Mouse (Mus musculus): ENCODE measurements around the gene Ccdc124. TPM values are rescaled to one million over a fixed set of nuclear protein-coding genes. Genes with fewer than 3 reads are reported as not detected.

Ccdc124 gene
- total RNA-seq, 2 experiments from 2014 or later: 37.5 to 40.1 TPM

DNA sequence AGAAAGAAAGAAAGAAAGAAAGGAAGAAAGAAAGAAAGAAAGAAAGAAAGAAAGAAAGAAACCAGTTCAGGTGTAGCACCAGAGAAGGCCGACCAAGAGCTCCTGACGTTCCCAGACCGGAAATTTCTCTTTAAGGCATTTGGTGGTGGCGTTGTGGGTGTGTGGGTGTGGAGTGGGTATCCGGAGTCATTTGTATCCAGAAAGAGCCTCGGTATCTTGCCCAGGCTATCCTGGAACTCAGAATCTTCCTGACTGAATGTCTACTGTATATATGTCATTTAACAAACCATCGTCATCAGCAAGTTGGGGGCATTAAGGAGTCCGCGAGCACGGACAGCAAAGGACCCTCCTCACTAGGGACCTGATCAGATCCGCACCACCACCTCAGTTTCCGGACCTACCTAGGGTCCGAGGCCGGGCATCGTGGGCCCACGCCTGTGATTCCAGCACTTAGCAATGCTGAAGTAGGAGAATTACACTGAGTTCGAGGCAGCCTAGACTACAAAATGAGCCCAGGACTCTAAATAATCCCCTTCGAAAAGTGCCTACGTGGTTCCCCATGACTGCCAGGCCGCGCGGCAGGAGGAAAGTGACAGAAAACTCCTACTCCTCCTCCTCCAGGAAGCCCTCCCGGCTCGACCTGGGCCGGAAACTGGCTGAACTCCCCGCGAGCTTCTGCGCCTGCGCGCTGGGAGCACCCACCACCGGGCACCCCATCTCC is 932 bp downstream of the Ccdc124 start:
- DNase-seq (ENCODE audit: low spot score in 2 of 2): no peak

DNA sequence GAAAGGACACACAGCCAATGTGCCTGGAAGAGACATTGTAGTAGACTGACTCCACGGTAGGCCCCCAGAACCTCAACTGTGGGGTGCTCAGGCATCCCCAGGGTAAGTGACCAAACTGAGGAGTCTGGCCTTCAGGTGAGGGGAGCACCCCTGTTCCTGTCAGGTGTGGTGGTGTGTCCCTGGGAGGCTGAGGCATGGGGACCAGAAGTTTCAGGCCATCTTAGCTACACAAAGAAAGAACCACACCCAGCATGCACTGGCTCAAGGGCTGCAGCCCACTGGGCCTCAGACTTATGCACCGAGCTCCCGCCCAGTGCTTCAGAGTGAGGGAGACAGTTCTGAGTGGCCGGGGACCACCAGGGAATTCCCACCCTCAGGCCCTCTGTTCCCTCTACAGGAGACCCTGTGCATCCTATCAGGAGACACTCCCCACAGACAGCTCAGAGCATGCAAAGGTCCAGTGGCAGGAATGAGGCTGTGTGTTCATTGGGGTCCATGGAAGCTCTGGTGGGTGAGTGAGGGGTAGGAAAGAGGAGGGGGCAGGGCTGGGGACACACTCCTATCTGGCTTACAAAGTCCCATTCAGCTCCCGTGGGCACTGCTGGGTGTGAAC is 2.4 kb downstream of the Ccdc124 start:
- DNase-seq (ENCODE audit: low spot score in 2 of 2): no peak

DNA sequence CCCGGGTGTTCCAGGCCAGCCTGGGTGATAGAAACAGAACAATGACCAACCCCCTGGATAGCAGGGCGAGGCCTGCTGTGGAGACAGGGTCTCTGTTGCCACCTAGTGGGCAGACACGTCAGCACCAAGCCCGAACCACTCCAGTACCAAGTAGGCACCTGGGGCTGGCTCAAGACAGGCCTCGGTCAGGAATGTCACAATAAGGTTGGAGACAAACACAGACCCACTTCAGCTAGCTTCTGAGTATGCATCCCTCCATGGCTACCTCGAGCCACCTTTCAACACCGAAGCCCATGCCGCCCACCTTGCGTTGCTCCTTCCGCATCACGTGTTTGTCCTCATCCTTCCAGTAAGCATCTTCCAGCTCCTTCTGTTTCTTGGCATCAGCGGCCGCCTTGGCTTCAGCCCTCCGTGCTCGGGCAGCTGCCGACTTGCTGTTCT is 4.1 kb downstream of the Ccdc124 start:
- DNase-seq (ENCODE audit: low spot score in 2 of 2): peak in 1 of 2 experiments; percentile 72

DNA sequence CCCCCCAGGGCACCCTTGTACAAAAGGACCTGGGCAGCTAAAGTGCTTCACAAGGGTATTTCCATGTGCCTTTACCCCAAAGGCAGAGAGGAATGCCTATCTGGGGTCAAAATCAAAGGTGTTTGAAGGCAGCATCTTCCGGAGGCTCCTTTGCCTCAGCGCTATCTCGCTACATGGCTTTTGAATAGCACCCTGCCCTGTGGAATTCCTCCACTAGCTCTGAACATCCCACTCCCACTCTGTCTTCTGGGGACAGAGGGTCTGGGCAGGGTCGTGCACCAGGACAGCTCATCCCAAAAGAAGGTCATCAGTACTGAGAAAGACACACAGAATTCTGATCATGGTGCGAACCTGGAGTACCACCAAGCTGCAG is 4.5 kb downstream of the Ccdc124 start:
- no peak for DNase-seq (ENCODE audit: low spot score in 2 of 2)

DNA sequence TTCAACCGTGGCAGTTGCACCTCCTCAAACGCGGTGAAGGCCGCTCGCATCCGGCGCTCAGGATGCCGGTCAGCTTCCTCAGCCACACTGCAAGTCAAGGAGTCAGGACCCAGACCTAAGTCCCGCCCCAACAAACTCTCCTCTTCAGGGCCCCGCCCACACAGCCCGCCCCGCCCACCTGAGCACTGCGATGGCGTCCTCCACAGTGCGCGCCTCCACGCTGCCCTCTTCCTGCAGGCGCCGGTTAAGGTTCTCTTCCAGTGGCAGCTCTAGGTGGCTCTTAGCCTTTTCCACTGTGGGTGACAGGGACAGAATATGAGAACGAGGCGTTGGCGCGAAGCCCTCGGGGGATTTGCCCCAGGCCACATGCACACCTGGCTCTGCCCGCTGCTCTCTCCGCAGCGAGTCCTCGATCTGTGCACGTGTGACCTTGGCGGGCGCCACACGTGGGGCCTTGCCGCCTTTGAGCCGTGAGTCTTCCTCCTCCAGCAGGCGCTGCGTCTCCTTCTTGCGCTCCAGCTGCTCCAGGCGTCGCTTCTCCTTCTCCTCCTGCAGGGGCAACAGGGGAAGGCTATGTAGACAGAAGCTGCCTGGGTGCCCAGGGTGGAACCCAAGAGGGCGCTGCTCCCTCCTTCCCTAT is 5.1 kb downstream of the Ccdc124 start:
- DNase-seq (ENCODE audit: low spot score in 2 of 2): no peak

DNA sequence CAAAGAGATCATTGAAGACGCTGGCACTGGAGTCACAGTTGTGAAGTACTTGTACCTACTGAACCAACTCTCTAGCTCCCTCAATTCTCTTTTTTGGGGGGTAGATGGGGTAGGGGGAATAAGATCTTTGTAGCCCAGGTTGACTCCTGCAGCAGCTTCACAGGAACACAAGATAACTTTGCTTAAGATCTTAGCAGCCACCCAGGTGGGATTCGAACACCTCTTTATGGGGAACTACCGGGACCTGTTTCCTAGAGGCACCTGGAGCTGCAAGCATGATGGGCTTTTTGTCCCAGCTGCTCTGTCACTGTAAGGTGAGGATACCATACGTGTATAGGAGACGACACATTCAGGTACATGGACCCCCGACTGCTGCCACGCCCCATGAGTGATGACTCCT is 7.2 kb downstream of the Ccdc124 start:
- no peak for DNase-seq (ENCODE audit: low spot score in 2 of 2)

DNA sequence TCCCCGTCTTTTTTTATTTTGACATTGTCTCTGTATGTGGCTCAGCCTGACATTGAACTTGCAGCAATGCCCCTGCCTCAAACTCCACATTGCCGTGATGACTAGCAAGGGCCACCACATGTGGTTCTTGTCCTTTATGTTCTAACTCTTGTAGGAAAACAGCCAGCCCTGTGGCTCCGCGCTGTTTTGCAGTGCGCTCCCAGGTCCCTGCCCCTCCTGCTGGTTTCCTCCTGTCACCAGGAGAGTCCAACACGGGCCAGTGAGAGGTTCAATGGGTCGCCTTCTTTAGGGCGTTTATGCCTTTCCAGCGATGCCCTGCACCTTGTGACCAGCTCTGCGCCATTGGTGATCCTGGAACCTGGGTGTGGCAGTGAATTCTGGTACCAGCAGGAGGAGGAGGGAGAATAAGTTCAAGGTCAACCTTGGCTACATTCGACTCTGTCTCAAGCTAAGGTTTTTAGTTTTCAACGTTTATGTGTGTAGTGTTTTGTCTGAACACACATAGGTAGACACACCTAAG is 7.7 kb downstream of the Ccdc124 start:
- DNase-seq (ENCODE audit: low spot score in 2 of 2): no peak

DNA sequence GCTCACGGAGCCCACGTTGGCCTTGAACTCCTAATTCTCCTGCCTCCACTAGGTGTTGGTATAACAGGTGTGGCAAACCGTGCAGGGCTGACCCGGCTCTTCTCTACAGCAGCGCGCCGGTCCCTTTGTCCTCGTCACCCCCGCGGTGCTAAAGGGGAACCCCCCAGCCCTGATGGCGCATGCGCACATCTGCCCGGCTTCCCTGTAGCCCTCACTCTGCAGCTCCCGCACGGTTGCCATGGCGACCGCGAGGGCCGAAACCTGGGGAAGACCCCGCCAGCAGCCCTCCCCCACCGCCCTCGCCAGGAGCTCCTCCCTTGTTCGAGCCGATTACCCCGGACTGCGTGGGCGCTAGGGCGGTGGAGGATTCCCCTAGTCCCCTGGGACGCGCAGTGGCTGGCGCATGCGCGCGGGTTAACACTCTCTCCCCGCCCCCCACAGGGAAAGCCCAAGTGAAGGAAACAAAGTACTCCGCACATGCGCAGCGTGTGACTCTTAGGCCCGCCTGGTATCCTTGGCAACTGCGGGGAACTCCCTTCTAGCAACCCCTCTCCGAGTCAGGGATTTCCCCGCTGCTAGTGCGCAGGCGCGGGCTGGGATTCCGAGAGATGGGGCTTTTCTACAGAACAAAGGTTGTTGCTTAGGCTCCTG is 8.3 kb downstream of the Ccdc124 start:
- peak; percentile 96 to 99 for DNase-seq (ENCODE audit: low spot score in 2 of 2)

DNA sequence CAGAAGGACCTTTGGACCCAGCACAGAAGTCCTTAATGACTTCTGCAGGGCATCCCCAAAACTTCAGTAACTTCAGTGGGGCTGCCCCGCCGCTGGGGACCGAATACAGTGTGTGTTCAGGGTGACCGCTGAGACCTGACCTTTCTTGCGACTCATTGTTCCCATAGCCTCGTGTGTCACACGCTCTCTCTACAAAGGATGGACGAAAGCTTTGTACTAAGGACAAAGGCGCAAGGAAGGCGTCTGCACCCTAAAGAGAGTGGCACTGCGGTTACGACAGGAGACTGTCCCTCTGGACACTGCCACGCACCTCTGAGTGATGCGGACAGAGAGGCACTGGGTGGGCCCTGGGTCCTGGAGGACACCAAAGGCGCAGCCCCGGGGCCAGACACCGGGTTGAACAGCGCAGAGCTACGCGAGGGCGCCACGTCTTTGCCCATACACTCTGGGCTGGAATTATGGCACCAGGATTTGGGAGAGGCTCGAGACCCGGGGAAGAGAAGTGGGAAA is 9.0 kb downstream of the Ccdc124 start:
- no peak for DNase-seq (ENCODE audit: low spot score in 2 of 2)

DNA sequence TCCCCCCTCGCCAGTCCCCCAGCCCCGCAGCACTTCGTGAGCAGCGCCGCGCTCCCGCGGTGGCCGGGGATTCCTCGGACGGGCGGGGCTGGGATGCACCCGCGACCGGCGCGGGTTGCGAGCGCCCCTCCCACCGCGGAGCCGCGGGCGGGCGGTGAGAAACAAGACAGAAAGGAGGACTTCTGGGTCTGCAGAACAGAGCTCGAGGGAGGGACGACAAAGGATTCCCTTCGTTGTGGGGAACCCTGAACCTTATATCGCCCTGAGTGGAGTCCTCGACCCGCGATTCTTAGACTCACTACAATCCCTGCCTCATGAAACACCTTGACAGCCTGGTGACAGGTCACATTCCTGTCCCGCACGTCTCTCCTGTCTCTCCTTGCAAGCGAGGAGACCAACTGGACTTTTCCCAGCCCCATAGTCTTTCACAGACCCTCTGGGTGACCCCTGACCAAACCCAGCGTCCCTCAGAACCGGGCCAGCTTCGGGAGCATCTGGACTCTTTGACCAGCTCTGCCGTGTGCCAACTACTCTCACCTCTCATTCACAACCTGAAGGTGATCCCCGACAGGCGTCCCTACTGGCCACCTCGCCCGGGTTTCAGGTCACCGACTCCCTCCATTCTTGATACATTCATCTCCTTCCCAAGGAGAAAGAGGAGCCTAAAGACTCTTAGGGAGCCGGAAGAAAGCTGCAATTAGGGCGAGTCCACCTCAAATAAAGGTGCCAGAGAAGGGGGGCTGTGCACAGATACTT is 9.6 kb downstream of the Ccdc124 start:
- DNase-seq (ENCODE audit: low spot score in 2 of 2): no peak

DNA sequence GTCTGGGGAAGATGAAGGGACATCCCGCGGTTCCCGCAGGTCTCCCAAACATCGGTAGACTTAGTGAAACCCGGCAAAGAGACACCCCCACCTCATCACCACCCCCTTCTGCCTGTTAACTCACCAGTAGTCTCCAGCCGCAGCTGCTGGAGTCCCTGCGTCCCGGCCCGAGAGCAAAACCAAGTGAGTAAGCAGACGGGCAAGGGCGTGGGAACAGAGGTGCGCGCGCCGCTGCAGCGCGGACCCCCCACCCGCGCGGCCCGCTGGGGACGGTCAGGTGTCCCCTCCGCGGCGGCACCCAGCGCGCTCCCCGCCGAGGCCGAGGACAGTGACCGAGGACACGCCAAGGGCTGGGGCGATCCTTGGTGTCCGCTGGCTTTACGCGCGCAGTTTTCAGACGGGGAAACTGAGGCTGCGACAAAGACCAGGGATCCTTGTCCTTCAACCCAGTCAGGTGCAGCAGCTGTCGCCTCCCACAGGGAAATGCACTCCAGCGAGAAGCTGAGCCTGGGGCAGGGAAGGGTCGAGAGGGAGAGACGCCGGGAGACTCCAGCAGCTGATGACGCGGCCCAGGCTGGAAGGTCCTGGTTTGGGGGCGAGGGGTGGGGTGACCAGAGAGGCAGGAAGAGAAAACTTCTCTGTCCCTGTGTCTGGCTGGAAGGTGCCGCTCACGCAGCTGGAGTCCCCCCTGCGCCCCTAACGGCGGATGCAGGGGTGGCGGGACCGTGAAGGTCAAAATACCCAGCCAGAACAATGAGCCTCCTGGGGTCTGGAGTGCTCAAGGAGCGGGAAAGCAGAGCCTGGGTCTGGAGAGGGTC is 10.7 kb downstream of the Ccdc124 start, which contains the start of gene Kcnn1:
TSS of gene Kcnn1 (minus strand) at position 435 of the 818 bp plus-strand sequence.
- no peak for DNase-seq (ENCODE audit: low spot score in 2 of 2)

DNA sequence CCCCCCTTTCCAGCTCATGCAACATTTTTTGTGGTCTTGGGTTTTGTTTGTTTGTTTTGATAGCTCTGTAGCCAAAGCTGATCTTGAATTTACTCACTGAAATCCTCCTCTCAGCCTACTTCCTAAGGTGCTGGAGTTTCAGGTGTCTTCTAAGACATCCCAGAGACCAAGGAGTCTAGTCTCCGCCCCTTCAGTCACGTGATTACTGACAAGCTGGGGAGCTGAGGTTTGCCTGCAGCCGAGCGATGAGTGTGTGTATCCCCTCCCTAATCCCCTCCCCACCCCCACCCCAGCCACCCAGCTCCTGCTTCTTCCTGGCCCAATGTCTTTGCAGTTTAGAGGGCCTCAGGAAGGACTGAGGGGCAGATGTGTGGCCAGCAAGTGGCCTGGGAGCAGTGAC is 16.2 kb downstream of the Ccdc124 start:
- no peak for DNase-seq (ENCODE audit: low spot score in 2 of 2)

DNA sequence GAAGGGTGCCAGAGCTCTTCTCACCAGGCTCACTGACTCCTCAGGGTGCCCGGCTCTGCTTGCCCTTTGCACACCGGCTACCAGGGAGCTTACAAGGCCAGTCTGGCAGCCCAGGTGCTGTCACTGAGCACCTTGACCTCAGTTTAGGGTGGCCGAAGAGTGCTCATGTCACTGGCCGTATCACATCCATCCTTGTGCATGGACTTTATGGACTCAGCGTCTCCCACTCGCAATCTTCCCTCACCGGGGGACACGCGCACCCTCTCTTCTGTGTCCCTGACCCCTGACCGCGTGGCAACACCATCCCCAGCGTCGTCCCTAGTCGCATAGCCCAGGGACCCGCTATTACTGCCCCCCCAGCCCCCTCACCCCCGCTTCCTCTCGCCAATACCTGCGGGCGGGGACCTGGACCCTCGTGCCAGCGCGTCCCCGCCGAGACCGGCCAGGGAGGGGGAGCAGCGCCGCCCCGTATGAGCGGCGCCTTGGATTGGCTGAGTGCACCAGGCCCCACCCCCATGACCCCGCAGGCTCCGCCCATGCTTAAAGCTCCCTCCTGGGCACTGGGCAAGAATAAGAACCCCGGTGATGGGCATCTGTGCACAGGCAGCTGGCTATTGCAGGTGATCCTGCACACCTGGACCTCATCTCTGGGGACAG is 17.1 kb downstream of the Ccdc124 start:
- peak in 1 of 2 experiments; percentile 64 for DNase-seq (ENCODE audit: low spot score in 2 of 2)

DNA sequence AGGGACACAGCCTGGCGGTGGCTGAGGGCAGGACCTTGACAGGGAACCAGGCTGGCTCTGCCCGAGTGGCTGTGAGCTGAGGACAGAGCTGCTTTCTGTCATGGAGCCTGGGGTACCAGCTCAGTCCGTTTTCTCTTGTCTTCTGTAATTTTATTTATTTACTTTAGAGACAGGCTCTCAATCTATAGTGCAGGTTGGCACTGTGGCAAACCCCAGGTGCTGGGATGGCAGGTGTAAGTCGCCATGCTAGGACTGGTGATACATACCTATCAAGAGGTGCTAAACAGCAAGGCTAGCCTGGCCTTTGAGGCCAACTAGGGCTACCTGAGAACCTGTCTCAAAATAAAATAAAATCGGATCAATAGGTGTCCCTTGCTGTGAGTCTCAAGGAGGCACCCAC is 17.7 kb downstream of the Ccdc124 start:
- DNase-seq (ENCODE audit: low spot score in 2 of 2): no peak

DNA sequence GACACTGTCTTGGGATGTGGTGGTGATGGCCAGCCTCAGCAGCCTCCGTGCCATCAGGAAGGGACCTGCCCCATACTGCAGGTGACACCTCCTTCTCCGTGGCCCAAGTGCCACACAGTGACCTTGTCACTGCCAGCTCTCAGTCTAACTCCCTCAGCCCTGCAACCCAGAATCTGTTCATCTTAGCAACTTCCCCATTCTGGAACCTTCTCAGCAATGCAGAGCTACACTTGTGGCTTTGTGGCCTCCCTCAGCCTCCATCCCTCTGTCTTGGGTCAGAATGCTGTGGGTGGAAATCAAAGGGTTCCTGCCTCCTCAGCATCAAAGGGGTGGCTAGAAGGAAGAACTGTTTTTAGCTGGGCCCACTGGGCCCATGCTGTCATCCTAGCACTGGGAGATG is 19.9 kb downstream of the Ccdc124 start:
- no peak for DNase-seq (ENCODE audit: low spot score in 2 of 2)

DNA sequence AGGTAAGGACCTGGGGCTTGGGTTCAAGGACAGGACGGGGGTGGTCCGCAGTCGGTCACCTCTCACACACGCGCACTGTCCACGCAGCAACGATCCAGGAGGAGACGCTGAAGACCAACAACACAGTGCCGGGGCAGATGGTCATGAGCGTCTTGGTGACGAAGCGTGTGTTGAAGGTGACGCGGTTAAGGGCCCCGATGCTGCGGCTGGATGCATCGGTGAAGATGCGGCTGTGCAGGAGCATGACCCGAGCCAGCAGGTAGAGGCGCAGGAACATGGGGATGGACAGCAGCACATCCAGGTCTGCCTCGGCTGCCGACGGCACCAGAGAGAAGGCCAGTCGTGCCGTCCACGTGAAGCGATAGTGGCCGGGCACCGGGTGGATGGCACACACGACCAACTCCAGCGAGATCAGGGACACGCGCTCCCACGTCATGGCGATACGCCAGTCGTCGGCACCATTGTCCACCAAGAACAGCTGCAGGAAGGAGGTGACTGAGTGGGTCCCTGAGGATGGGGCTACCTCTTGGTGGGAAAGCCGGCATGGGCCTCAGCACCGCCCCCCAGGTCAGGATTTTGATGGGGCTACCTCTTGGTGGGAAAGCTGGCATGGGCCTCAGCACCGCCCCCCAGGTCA is 21.0 kb downstream of the Ccdc124 start:
- no peak for DNase-seq (ENCODE audit: low spot score in 2 of 2)

DNA sequence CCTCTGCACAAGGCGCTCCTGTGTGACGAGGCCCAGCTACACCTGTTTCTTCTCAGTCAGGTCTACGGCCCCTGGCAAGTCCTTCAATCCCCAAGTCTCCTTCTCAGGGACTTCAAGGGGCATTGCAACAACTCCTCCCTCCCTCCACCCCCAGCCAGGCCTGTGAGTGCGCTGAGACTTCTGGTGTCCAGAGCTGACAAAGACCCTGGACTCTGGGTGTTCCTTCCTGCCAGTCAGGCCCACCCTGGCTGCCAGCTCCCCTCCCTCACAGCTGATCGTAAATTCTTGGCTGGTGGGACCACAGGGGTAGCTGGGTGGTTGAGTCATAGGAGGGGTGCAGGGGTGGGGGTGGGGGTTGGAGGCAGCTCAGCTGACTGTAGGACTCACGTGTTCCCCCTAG is 21.9 kb downstream of the Ccdc124 start:
- no peak for DNase-seq (ENCODE audit: low spot score in 2 of 2)

DNA sequence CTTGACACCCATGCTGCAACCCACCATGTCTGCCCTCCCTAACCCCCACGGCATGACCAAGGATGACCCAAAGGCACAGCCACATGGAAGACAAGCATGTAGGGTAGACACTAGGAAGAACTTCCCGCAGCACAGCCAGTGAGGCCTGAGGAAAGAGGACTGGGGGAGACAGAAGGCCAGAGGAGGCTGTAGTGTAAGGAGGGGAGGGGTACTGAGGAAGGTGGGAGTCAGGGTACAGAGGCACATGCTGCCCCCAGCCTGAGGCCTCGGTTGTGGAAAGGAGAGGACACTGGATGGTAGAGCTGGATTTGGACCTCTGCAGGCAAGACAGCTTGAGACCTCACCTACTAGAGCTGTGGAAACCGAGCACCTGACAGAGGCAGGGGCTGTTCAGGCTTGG is 22.8 kb downstream of the Ccdc124 start:
- DNase-seq (ENCODE audit: low spot score in 2 of 2): no peak
